Mouse (Mus musculus) small intestine, adult 2 months (tissue): ENCODE results near the gene Gria1. TPM values are rescaled to one million over a fixed set of nuclear protein-coding genes. Genes with fewer than 3 reads are reported as not detected.

ENCODE experiments used
- H3K27ac ChIP-seq: fragments of 200-500 bp; 2 replicates; pipeline ENCODE4 v1.5.1; 2012; ENCODE audit warnings: low read depth, low read length, control low read depth, inconsistent platforms; ENCODE audit not compliant: insufficient read depth
- H3K27me3 ChIP-seq: fragments of 200-500 bp; 2 replicates; pipeline ENCODE4 v1.6.1; 2012; ENCODE audit warnings: mild to moderate bottlenecking, moderate library complexity, low read length, inconsistent platforms; ENCODE audit not compliant: control insufficient read depth, insufficient read depth
- H3K36me3 ChIP-seq: fragments of 200-500 bp; 2 replicates; pipeline ENCODE4 v1.6.1; 2012; ENCODE audit warnings: mild to moderate bottlenecking, low read length, control low read depth, inconsistent platforms; ENCODE audit not compliant: control insufficient read depth, insufficient read depth
- H3K4me1 ChIP-seq: fragments of 200-500 bp; 2 replicates; pipeline ENCODE4 v1.6.1; 2012; ENCODE audit warnings: low read length, inconsistent platforms, mixed read lengths; ENCODE audit not compliant: control insufficient read depth, insufficient read depth, insufficient read length
- H3K4me3 ChIP-seq: fragments of 200-500 bp; 2 replicates; pipeline ENCODE4 v1.5.1; 2012; ENCODE audit warnings: low read depth, mild to moderate bottlenecking, control low read depth, inconsistent platforms, low read length, moderate library complexity
- CTCF ChIP-seq: fragments of 200-500 bp; IDR thresholded peaks from 2 replicates; pipeline ENCODE4 v1.5.1; 2012; ENCODE audit warnings: low read depth, mild to moderate bottlenecking, control low read depth, inconsistent platforms, low read length, moderate library complexity, mixed read lengths; ENCODE audit not compliant: insufficient replicate concordance, insufficient read length; ENCODE audit errors: extremely low read depth
- POLR2A ChIP-seq: fragments of 200-500 bp; IDR thresholded peaks from 2 replicates; pipeline ENCODE4 v1.6.1; 2012; ENCODE audit warnings: low read depth, mild to moderate bottlenecking, control low read depth, inconsistent platforms, low read length, moderate library complexity
- WGBS: fragments of 180-500 bp; shearing (Covaris S2); methylation state at CpG from one replicate; pipeline ENCODE4 v1.1.7; 2018; 5-methylcytosine and 5-hydroxymethylcytosine counted together
- polyA plus RNA-seq: library from polyadenylated mRNA; depleted of rRNA; stranded (reverse); fragments of >200 nt; gene quantifications from 2 replicates; pipeline ENCODE4 v1.2.3, GENCODE M21; 2012

Gene Gria1
- polyA plus RNA-seq, 1 experiment: 0.08 TPM

DNA sequence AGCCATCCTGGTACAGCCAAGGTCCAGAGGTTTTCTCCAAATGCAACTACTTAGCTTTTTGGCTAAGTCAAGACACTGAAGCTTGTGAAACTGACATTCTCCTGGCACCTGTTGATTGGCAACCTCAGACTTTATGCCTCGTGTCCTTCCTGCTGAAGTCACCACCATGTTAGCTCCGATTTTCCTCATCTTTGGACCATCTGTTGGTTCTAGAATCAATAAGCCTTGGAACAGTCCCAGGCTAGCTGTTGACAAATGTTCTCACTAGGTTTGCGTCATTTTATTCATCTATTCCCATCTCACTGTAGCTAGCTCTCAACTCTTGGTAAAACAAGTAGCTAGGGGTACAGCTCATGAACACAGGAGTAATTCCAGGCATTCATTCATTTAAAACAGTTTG, 51.3 kb downstream of the Gria1 start:
- Histone ChIP-seq H3K27ac (no peak overlapping the region), H3K4me1 (no peaks in the 10 kb centered on the region), H3K27me3 (no peaks in the 10 kb centered on the region), H3K36me3 (no peaks in the 10 kb centered on the region), H3K4me3 (no peak overlapping the region)
- no peak for TF ChIP-seq CTCF
- no peak for TF ChIP-seq POLR2A
- WGBS: 70% methylated on average over 3 of the region's 3 CpGs

DNA sequence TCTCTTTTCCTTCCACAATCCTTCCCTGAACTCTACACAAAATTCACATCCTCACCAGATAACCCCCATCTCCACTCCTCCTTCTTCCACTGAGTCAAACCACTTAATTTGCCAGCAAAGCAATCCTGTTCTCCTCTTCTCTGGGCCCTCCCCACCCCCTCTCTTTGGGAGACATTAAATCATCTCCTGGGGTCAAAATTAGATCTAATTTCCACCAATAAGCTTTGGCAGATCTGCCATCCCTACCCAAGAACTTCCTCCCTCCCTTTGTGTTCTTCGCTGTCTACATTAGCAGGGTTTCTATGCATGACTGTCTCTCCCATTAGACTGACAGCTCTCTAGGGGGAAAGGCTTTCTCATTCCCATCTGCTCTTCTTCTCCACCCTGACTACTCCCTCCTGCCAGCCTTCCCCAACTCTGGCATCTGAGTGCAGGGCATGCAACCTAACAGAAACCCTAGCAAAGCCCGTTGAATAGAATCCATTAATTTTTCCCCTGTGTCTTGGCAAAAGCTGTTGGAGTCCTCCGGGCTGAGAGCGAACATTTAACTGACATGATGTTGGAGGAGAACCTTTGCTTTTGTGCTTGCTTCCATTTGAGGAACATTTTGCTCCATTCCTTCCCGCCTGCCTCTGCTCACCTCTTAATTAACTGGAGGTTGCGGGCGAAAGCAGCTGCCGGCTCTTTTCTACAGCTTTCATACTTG, 59.2 kb downstream of the Gria1 start:
- WGBS: 90% methylated on average over 8 of the region's 8 CpGs
- Histone ChIP-seq H3K4me1 (no peaks in the 10 kb centered on the region), H3K27me3 (no peaks in the 10 kb centered on the region), H3K4me3 (no peak overlapping the region), H3K27ac (no peak overlapping the region), H3K36me3 (no peaks in the 10 kb centered on the region)
- TF ChIP-seq POLR2A (no peak), CTCF (no peak)

GRCm38 (mm10) chr11:57072171-57072570, 61.0 kb downstream of the Gria1 start:
- TF ChIP-seq POLR2A: no peak
- TF ChIP-seq CTCF: no peak
- Histone ChIP-seq H3K27me3 (no peaks in the 10 kb centered on the region), H3K4me3 (no peak overlapping the region), H3K27ac (no peak overlapping the region), H3K4me1 (no peaks in the 10 kb centered on the region), H3K36me3 (no peaks in the 10 kb centered on the region)
- WGBS: 65% methylated on average over 6 of the region's 6 CpGs

DNA sequence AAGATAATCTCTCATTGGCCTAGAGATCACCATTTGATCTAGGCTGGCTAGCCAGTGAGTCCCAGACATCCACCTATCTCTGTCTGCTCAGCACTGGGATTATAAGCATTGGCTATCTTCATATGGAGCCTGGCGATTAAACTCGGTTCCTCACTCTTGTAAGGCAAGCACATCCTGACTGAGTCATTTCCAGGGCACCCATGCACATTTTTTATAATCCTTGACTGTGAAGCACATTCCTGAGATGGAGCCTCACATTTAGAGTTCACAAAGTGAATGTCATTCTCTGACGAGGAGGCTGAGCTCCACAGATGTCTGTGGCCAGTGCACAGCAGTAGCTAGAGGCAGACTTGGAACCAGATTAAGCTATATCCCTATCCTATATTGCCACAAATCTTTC, 68.2 kb downstream of the Gria1 start:
- no peaks in the 10 kb centered on the region for H3K36me3 ChIP-seq
- 73% methylated on average over 3 of the region's 3 CpGs for WGBS
- H3K27me3 ChIP-seq: no peaks in the 10 kb centered on the region
- TF ChIP-seq CTCF (no peak), POLR2A (no peak)
- H3K4me1 ChIP-seq: no peaks in the 10 kb centered on the region
- no peak overlapping the region for H3K27ac ChIP-seq
- H3K4me3 ChIP-seq: no peak overlapping the region

GRCm38 (mm10) chr11:57089527-57089926, 78.3 kb downstream of the Gria1 start:
- no peaks in the 10 kb centered on the region for H3K4me1 ChIP-seq
- TF ChIP-seq CTCF: no peak
- WGBS: 68% methylated on average over 5 of the region's 5 CpGs
- no peaks in the 10 kb centered on the region for H3K36me3 ChIP-seq
- H3K27ac ChIP-seq: no peak overlapping the region
- no peak overlapping the region for H3K4me3 ChIP-seq
- no peaks in the 10 kb centered on the region for H3K27me3 ChIP-seq

GRCm38 (mm10) chr11:57090705-57091104, 79.5 kb downstream of the Gria1 start:
- Histone ChIP-seq H3K27ac (no peak overlapping the region), H3K4me1 (no peaks in the 10 kb centered on the region), H3K36me3 (no peaks in the 10 kb centered on the region), H3K27me3 (no peaks in the 10 kb centered on the region), H3K4me3 (no peak overlapping the region)
- TF ChIP-seq CTCF: no peak
- TF ChIP-seq POLR2A: no peak

DNA sequence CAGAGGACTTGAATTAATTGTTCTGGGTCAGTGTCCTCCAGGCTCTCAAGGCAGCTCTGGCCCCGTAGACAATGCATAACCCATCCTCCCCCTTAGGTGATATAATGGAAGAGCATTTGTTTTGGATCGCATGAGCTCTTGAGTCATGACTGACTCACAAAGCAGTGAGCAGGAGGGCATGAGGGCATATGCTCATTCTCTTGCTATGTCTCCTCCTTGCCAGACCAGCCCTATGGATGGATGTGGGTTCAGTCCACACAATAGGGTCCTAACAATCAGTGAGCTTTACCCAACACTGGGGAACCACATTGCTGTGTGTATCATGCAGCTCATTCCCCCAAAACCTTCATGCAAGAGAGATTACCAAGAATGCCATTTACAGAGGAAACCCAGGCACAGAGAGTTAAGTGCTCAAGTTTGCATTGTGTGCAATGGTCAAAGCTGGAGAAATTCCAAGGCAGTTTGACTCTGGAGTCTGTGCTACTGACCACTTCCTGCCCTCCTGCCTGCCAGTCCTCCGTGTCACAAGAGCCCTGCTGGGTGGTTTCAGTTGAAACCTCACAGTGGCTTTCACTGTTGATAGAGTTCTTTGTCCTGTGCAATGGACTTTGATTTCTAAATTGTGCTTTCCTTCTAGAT, 80.2 kb downstream of the Gria1 start:
- H3K4me3 ChIP-seq: no peak overlapping the region
- WGBS: 75% methylated on average over 3 of the region's 3 CpGs

GRCm38 (mm10) chr11:57100491-57100890, 89.3 kb downstream of the Gria1 start:
- Histone ChIP-seq H3K27ac (no peak overlapping the region), H3K27me3 (no peaks in the 10 kb centered on the region), H3K36me3 (no peaks in the 10 kb centered on the region), H3K4me3 (no peak overlapping the region), H3K4me1 (no peaks in the 10 kb centered on the region)
- TF ChIP-seq POLR2A (no peak), CTCF (no peak)
- WGBS: 49% methylated on average over 5 of the region's 5 CpGs

More for the DNA sequence above, 80.2 kb downstream of the Gria1 start:
- Histone ChIP-seq H3K4me1 (no peaks in the 10 kb centered on the region), H3K27ac (no peak overlapping the region), H3K36me3 (no peaks in the 10 kb centered on the region), H3K27me3 (no peaks in the 10 kb centered on the region)
- no peak for TF ChIP-seq CTCF
- no peak for TF ChIP-seq POLR2A
